Mouse (Mus musculus) liver, embryonic 14.5 days (tissue): ENCODE data around the gene Rgs10. TPM values are rescaled to one million over a fixed set of nuclear protein-coding genes. Genes with fewer than 3 reads are reported as not detected.

Source experiments
- ATAC-seq: fragments of 200-750 bp; cut with Nextera tagmentation; 2 replicates; pipeline ENCODE4 v1.8.0; 2017; ENCODE audit warnings: moderate number of reproducible peaks, mild to moderate bottlenecking, moderate library complexity; ENCODE audit not compliant: insufficient read depth
- DNase-seq, 3 experiments: peaks; one replicate each; pipeline ENCODE4 v3.0.0-alpha.2; 2012 to 2013; ENCODE audit warnings: low read depth in 3 of 3, low spot score in 3 of 3
- H3K27ac ChIP-seq: fragments of 300-500 bp; sonication (generic); 2 replicates; pipeline ENCODE4 v1.5.1; 2014; ENCODE audit warnings: moderate library complexity, mild to moderate bottlenecking, control low read depth, inconsistent platforms
- H3K27me3 ChIP-seq: fragments of 300-500 bp; sonication (generic); 2 replicates; pipeline ENCODE4 v1.6.1; 2014; ENCODE audit warnings: mild to moderate bottlenecking, low read length, moderate library complexity; ENCODE audit not compliant: control insufficient read depth, insufficient read depth
- H3K36me3 ChIP-seq: fragments of 300-500 bp; sonication (generic); replicated peaks from 2 replicates; pipeline ENCODE4 v1.6.1; 2014; ENCODE audit warnings: low read depth; ENCODE audit not compliant: control insufficient read depth, insufficient read depth
- H3K4me1 ChIP-seq, 2 experiments: fragments of 200-500 bp in 1 of 2; fragments of 300-500 bp in 1 of 2; sonication (generic) in 1 of 2; replicated peaks; 2 replicates each; pipeline ENCODE4 v1.6.1; 2012 to 2014; ENCODE audit warnings: antibody characterized with exemption in 1 of 2, inconsistent platforms in 1 of 2, low read length in 1 of 2; ENCODE audit not compliant: control insufficient read depth in 2 of 2, insufficient read depth in 2 of 2
- H3K4me2 ChIP-seq: fragments of 300-500 bp; sonication (generic); 2 replicates; pipeline ENCODE4 v1.6.1; 2014; ENCODE audit warnings: low read depth, mild to moderate bottlenecking, control low read depth, moderate library complexity
- H3K4me3 ChIP-seq, 2 experiments: fragments of 200-500 bp in 1 of 2; fragments of 300-500 bp in 1 of 2; sonication (generic) in 1 of 2; 2 replicates each; pipeline ENCODE4 v1.5.1; 2012 to 2014; ENCODE audit warnings: low read depth in 2 of 2, low read length in 2 of 2, mild to moderate bottlenecking in 2 of 2, control low read depth in 1 of 2, inconsistent platforms in 1 of 2, moderate library complexity in 1 of 2; ENCODE audit not compliant: insufficient read depth in 1 of 2
- H3K9ac ChIP-seq: fragments of 300-500 bp; sonication (generic); replicated peaks from 2 replicates; pipeline ENCODE4 v1.6.1; 2014; ENCODE audit warnings: mild to moderate bottlenecking, control low read depth, moderate library complexity
- H3K9me3 ChIP-seq: fragments of 300-500 bp; sonication (generic); 2 replicates; pipeline ENCODE4 v1.6.1; 2016; ENCODE audit warnings: low read length, mixed read lengths; ENCODE audit not compliant: control insufficient read depth
- CTCF ChIP-seq: IDR thresholded peaks from 2 replicates; pipeline ENCODE4 v1.5.1; 2016; ENCODE audit warnings: antibody characterized with exemption, low read depth, control low read depth
- EP300 ChIP-seq: IDR thresholded peaks from 2 replicates; pipeline ENCODE4 v1.6.1; 2016; ENCODE audit warnings: antibody characterized with exemption, low read depth
- WGBS: fragments of 180-500 bp; shearing (Covaris S2); extraction: QIAGEN DNeasy Blood & Tissue Kit; methylation state at CpG from one replicate; pipeline ENCODE4 v1.1.7; 2014; ENCODE audit not compliant: insufficient replicate concordance; 5-methylcytosine and 5-hydroxymethylcytosine counted together
- polyA plus RNA-seq, 2 experiments: library from polyadenylated mRNA; depleted of rRNA in 1 of 2; stranded (reverse) in 1 of 2; unstranded in 1 of 2; fragments of >200 nt; fragmentation: Nextera tagmentation in 1 of 2; extraction: Ambion mirVana in 1 of 2; gene quantifications; 2 replicates each; pipeline versions ENCODE4 v1.2.1 to v1.2.3; 2012 to 2014

Gene Rgs10
- polyA plus RNA-seq, 2 experiments = 36.3 to 45.8 TPM

GRCm38 (mm10) chr7:128349751-128350150 is 68.8 kb downstream of the Rgs10 start:
- TF ChIP-seq CTCF = no peak
- no peak for TF ChIP-seq EP300
- no peak for DNase-seq
- Histone ChIP-seq H3K9me3 (no peaks in the 10 kb centered on the region), H3K9ac (no peak overlapping the region), H3K36me3 (no peaks in the 10 kb centered on the region), H3K27ac (no peak overlapping the region), H3K4me3 (no peak overlapping the region), H3K27me3 (no peaks in the 10 kb centered on the region), H3K4me2 (no peak overlapping the region), H3K4me1 (no peaks in the 10 kb centered on the region)
- WGBS = 62% methylated on average over 4 of the region's 4 CpGs
- no peak for ATAC-seq

GRCm38 (mm10) chr7:128348608-128349007 is 70.0 kb downstream of the Rgs10 start:
- DNase-seq = no peak

DNA sequence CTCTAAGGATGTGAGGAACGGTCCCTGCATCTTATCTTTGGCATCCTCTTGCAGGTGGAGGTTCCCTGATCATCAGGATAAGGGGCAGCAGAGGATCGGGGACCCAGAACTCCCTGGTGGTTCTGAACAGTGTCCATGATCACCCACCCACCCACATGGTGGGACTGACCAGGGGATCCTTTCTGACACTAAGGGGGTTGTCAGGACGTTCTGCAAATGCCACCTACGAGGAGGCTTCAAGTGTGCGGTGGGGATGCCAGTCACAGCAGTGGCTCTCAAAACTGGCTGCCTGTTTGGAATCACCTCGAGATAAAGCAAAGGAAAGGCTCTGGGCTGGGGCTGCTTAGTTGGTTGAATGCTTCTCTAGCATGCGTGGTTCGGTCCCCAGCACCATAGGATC is 71.6 kb downstream of the Rgs10 start:
- H3K4me1 ChIP-seq = no peaks in the 10 kb centered on the region
- no peak for ATAC-seq
- no peaks in the 10 kb centered on the region for H3K9me3 ChIP-seq
- no peak overlapping the region for H3K4me2 ChIP-seq
- TF ChIP-seq EP300 = no peak
- TF ChIP-seq CTCF = no peak
- H3K36me3 ChIP-seq = no peaks in the 10 kb centered on the region
- whole genome bisulfite sequencing = 51% methylated on average over 8 of the region's 8 CpGs
- no peaks in the 10 kb centered on the region for H3K27me3 ChIP-seq
- no peak for DNase-seq
- no peak overlapping the region for H3K4me3 ChIP-seq
- no peak overlapping the region for H3K27ac ChIP-seq
- H3K9ac ChIP-seq = no peak overlapping the region

More at GRCm38 (mm10) chr7:128348608-128349007, 70.0 kb downstream of the Rgs10 start:
- no peak overlapping the region for H3K27ac ChIP-seq
- no peak for TF ChIP-seq EP300
- no peak for TF ChIP-seq CTCF
- WGBS = 47% methylated on average over 1 of the region's 1 CpGs
- H3K36me3 ChIP-seq = no peaks in the 10 kb centered on the region
- no peak for ATAC-seq
- H3K9me3 ChIP-seq = no peaks in the 10 kb centered on the region
- H3K9ac ChIP-seq = no peak overlapping the region
- H3K4me2 ChIP-seq = no peak overlapping the region
- H3K4me1 ChIP-seq = no peaks in the 10 kb centered on the region
- no peaks in the 10 kb centered on the region for H3K27me3 ChIP-seq
- no peak overlapping the region for H3K4me3 ChIP-seq

- DNase-seq = no peak
- Histone ChIP-seq H3K4me1 (no peaks in the 10 kb centered on the region), H3K36me3 (no peaks in the 10 kb centered on the region), H3K9ac (no peak overlapping the region), H3K4me2 (no peak overlapping the region), H3K27ac (no peak overlapping the region), H3K27me3 (no peaks in the 10 kb centered on the region), H3K4me3 (no peak overlapping the region), H3K9me3 (no peaks in the 10 kb centered on the region)
- TF ChIP-seq CTCF (no peak), EP300 (no peak)
- WGBS = 59% methylated on average over 2 of the region's 2 CpGs
- ATAC-seq = no peak
These were observed 72.0 kb downstream of the Rgs10 start for GRCm38 (mm10) chr7:128346522-128346921.

GRCm38 (mm10) chr7:128345691-128346090 is 72.9 kb downstream of the Rgs10 start:
- no peaks in the 10 kb centered on the region for H3K4me1 ChIP-seq
- no peaks in the 10 kb centered on the region for H3K9me3 ChIP-seq
- no peak for ATAC-seq
- no peaks in the 10 kb centered on the region for H3K27me3 ChIP-seq
- no peak for TF ChIP-seq EP300
- TF ChIP-seq CTCF = no peak
- DNase-seq = no peak
- 63% methylated on average over 6 of the region's 6 CpGs for WGBS
- H3K36me3 ChIP-seq = no peaks in the 10 kb centered on the region
- H3K4me3 ChIP-seq = no peak overlapping the region
- H3K4me2 ChIP-seq = no peak overlapping the region
- H3K27ac ChIP-seq = no peak overlapping the region
- no peak overlapping the region for H3K9ac ChIP-seq
